Mouse (Mus musculus) hindbrain, embryonic 11.5 days (tissue): ENCODE measurements at regions not wholly inside any gene's neighbourhood (a gene's known extent, or its start where the extent isn't known, plus 50 kb on each side); places are given as distances from the start of the nearest gene placed in this dataset.
A peak's percentile ranks its signal among the peaks of the same experiment; 100 is the strongest.

Source experiments
- ATAC-seq: fragments of 200-750 bp; cut with Nextera tagmentation; 2 replicates; pipeline ENCODE4 v1.8.0; 2017; ENCODE audit warnings: mild to moderate bottlenecking, moderate TSS enrichment, moderate library complexity; ENCODE audit not compliant: low FRiP score
- DNase-seq: peaks from one replicate; pipeline ENCODE4 v3.0.0-alpha.2; 2015; ENCODE audit warnings: low spot score
- H3K27ac ChIP-seq: fragments of 300-500 bp; sonication (generic); 2 replicates; pipeline ENCODE4 v1.5.1; 2014; ENCODE audit warnings: mild to moderate bottlenecking, low read depth, low read length
- H3K27me3 ChIP-seq: fragments of 300-500 bp; sonication (generic); 2 replicates; pipeline ENCODE4 v1.6.1; 2014; ENCODE audit warnings: mild to moderate bottlenecking, low read length, moderate library complexity, mixed read lengths; ENCODE audit not compliant: control insufficient read depth, insufficient read depth
- H3K36me3 ChIP-seq: fragments of 300-500 bp; sonication (generic); 2 replicates; pipeline ENCODE4 v1.6.1; 2014; ENCODE audit warnings: mild to moderate bottlenecking, low read length, moderate library complexity, mixed read lengths; ENCODE audit not compliant: control insufficient read depth, insufficient read depth
- H3K4me1 ChIP-seq: fragments of 300-500 bp; sonication (generic); replicated peaks from 2 replicates; pipeline ENCODE4 v1.6.1; 2014; ENCODE audit warnings: low read length, mixed read lengths; ENCODE audit not compliant: control insufficient read depth, insufficient read depth
- H3K4me2 ChIP-seq: fragments of 300-500 bp; sonication (generic); replicated peaks from 2 replicates; pipeline ENCODE4 v1.6.1; 2014; ENCODE audit warnings: mild to moderate bottlenecking, low read depth, low read length
- H3K4me3 ChIP-seq: fragments of 300-500 bp; sonication (generic); 2 replicates; pipeline ENCODE4 v1.5.1; 2014; ENCODE audit warnings: low read depth, low read length
- H3K9ac ChIP-seq: fragments of 300-500 bp; sonication (generic); 2 replicates; pipeline ENCODE4 v1.6.1; 2014; ENCODE audit warnings: low read depth, low read length
- H3K9me3 ChIP-seq: fragments of 300-500 bp; sonication (generic); 2 replicates; pipeline ENCODE4 v1.6.1; 2016; ENCODE audit warnings: low read length; ENCODE audit not compliant: control insufficient read depth
- WGBS: fragments of 180-500 bp; shearing (Covaris S2); extraction: QIAGEN DNeasy Blood & Tissue Kit; methylation state at CpG from one replicate; pipeline ENCODE4 v1.1.7; 2014; 5-methylcytosine and 5-hydroxymethylcytosine counted together

- Histone ChIP-seq H3K36me3 (no peaks in the 10 kb centered on the region), H3K27me3 (no peaks in the 10 kb centered on the region), H3K4me2 (no peak overlapping the region), H3K27ac (no peak overlapping the region), H3K9me3 (no peaks in the 10 kb centered on the region), H3K4me1 (no peaks in the 10 kb centered on the region), H3K4me3 (no peak overlapping the region), H3K9ac (no peak overlapping the region)
- no peak for DNase-seq
- no peak for ATAC-seq
- 84% methylated on average over 2 of the region's 2 CpGs for WGBS
Measured at GRCm38 (mm10) chr6:18633540-18634200, 119.0 kb upstream of the Cttnbp2 start.

DNA sequence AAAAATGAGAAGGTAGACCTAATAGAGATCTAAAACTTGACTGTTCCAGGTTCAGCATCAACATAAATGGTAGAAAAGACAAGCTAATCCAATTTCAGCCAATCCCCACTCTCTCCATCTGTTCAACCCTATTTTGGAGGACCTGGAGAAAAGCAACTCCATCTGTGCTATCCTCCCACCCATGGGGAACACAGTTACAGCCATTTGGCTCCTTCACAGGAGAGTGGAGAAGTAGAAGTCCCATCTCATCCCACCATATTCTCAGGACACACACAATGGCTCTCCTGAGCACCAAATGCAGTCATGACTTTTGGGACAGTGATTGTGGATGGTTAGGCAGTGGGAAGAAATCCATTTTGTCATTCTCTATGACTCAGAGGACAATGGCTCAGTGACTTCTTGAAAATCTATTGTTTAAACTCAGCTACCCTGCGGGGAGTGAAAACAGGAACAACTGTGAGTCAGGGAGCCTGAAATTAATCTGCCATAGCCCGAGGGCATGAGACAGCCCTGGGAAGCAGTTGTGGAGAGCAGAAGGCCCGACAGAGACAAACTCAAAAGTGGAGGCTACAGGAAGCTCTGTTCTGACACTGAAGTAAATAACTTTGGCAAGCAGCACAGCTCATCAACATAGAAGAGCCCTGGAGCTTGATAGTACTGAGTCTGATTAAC is 125.2 kb upstream of the Cttnbp2 start:
- no peak overlapping the region for H3K4me3 ChIP-seq
- no peak overlapping the region for H3K9ac ChIP-seq
- no peak for ATAC-seq
- 15% methylated on average over 3 of the region's 3 CpGs for WGBS
- H3K27ac ChIP-seq: no peak overlapping the region
- peak; percentile 12 for DNase-seq
- H3K4me2 ChIP-seq: no peak overlapping the region
- no peaks in the 10 kb centered on the region for H3K36me3 ChIP-seq
- no peaks in the 10 kb centered on the region for H3K27me3 ChIP-seq
- H3K9me3 ChIP-seq: no peaks in the 10 kb centered on the region
- H3K4me1 ChIP-seq: no peaks in the 10 kb centered on the region

DNA sequence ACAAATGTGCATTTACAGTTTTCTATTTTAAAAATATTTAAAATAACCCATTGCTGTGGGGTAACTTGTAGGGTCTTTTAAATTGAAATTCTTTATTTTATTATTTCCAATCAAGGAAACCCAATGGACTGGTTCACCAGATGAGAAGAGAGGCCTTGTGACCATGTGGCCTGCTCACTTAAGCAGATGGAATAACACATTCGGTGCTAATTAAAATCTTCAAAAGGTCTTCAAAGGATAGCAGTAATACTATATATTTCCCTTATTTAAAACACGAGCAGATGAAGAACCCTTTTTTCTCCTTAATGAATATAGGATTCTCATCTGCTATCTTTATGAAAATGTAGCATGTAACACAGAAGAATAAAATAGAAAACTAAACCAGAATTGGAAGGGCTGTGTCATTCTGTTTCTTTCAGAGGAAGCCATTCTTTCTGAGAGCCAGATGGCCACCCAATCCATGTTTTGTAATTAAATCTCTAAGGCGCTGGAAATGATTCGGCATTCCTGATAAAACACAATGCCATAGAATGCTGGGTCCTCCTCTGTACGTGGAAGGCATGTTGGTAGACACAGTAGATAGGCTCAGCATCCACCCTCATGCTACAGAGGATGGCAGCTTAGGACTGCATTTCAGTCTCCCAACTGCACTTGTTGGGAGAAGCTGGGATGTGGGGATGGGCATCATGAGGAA is 134.4 kb upstream of the Cttnbp2 start:
- no peak for ATAC-seq
- Histone ChIP-seq H3K4me3 (no peak overlapping the region), H3K9ac (no peak overlapping the region), H3K36me3 (no peaks in the 10 kb centered on the region), H3K9me3 (no peaks in the 10 kb centered on the region), H3K4me1 (no peaks in the 10 kb centered on the region), H3K4me2 (no peak overlapping the region), H3K27me3 (no peaks in the 10 kb centered on the region), H3K27ac (no peak overlapping the region)
- WGBS: 83% methylated on average over 5 of the region's 5 CpGs
- DNase-seq: no peak

DNA sequence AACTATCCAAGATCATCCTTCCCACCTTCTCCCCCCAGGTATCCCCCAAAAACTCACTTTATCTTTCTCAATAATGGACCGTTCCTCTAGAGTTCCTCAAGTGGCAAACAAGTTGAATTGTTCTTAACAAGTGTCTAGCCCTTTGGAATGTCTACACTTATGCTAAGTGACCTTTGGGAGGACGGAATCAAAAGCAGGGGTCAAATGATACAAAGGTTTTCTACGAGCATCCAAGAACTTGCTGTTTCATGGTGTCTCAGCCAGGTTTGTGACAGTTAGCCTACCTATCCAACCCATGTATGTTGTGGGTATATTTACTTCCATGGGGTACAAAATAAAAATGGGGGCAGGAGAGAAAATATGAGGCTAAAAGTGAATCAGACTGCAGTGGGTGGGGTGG is 136.7 kb upstream of the Cttnbp2 start:
- ATAC-seq: no peak
- no peak for DNase-seq
- WGBS: 70% methylated on average over 3 of the region's 3 CpGs
- Histone ChIP-seq H3K9me3 (no peaks in the 10 kb centered on the region), H3K4me1 (no peaks in the 10 kb centered on the region), H3K36me3 (no peaks in the 10 kb centered on the region), H3K4me3 (no peak overlapping the region), H3K4me2 (no peak overlapping the region), H3K27me3 (no peaks in the 10 kb centered on the region), H3K9ac (no peak overlapping the region), H3K27ac (no peak overlapping the region)

GRCm38 (mm10) chr6:18652006-18652601 is 137.5 kb upstream of the Cttnbp2 start:
- Histone ChIP-seq H3K27ac (no peak overlapping the region), H3K4me3 (no peak overlapping the region), H3K36me3 (no peaks in the 10 kb centered on the region), H3K27me3 (no peaks in the 10 kb centered on the region), H3K4me1 (no peaks in the 10 kb centered on the region), H3K9ac (no peak overlapping the region), H3K4me2 (no peak overlapping the region), H3K9me3 (no peaks in the 10 kb centered on the region)
- DNase-seq (no peak), ATAC-seq (no peak)
- WGBS: 78% methylated on average over 12 of the region's 12 CpGs

- DNase-seq: no peak
- Histone ChIP-seq H3K4me3 (no peak overlapping the region), H3K9ac (no peak overlapping the region), H3K9me3 (no peaks in the 10 kb centered on the region), H3K27me3 (no peaks in the 10 kb centered on the region), H3K4me1 (no peaks in the 10 kb centered on the region), H3K36me3 (no peaks in the 10 kb centered on the region), H3K4me2 (no peak overlapping the region), H3K27ac (no peak overlapping the region)
- no peak for ATAC-seq
- WGBS: 50% methylated on average over 6 of the region's 6 CpGs
Measured at GRCm38 (mm10) chr6:18654275-18654674, 139.6 kb upstream of the Cttnbp2 start.

GRCm38 (mm10) chr6:18656202-18656601 is 141.6 kb upstream of the Cttnbp2 start:
- no peak overlapping the region for H3K4me3 ChIP-seq
- no peak for DNase-seq
- 78% methylated on average over 4 of the region's 4 CpGs for WGBS
- no peaks in the 10 kb centered on the region for H3K36me3 ChIP-seq
- H3K4me1 ChIP-seq: no peaks in the 10 kb centered on the region
- H3K9ac ChIP-seq: no peak overlapping the region
- no peaks in the 10 kb centered on the region for H3K27me3 ChIP-seq
- H3K9me3 ChIP-seq: no peaks in the 10 kb centered on the region
- peak; percentile 38 for ATAC-seq
- no peak overlapping the region for H3K4me2 ChIP-seq
- no peak overlapping the region for H3K27ac ChIP-seq

GRCm38 (mm10) chr6:18656772-18657401 is 142.2 kb upstream of the Cttnbp2 start:
- ATAC-seq: peak; percentile 63
- Histone ChIP-seq H3K4me3 (no peak overlapping the region), H3K36me3 (no peaks in the 10 kb centered on the region), H3K4me2 (no peak overlapping the region), H3K27me3 (no peaks in the 10 kb centered on the region), H3K27ac (no peak overlapping the region), H3K9ac (no peak overlapping the region), H3K9me3 (no peaks in the 10 kb centered on the region), H3K4me1 (no peaks in the 10 kb centered on the region)
- 75% methylated on average over 7 of the region's 7 CpGs for WGBS
- DNase-seq: no peak
